ENCODE assay signal across 18 mouse cellular contexts in the genomic region with DNA sequence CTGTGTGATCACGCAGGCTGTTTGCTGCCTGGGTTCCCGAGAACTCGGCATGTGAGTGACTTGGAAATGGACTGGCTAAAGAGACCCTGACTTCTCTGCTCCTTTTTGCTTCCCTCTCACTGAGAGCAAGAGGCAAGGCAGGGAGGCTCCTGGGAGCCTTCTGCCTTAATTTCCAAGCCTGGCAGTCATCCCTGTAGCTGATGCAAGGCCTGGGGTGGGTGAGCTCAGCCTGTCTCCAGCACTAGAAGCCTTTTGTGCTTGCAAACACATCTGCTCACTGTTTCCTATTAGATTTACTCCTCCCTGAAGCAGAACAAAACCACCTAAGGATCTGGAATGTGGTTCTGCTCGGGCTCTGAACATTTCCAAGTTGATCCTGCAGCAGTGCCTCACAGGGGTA. TPM values are rescaled to one million over a fixed set of nuclear protein-coding genes. Genes with fewer than 3 reads are reported as not detected.
DNase-seq lines count a peak whose midpoint lies in the region; ATAC-seq and TF ChIP-seq lines count a peak whose summit lies in the region.
"Had no signal": no experiment of that assay in that cellular context is flagged by ENCODE, and none has a peak within 500 bp of the region (broad histone marks: within the 10 kb centered on the region; RNA-seq: fewer than 3 reads in every experiment).

No protein-coding gene starts in this region.

- peak; percentile 66 for DNase-seq in gastrocnemius, adult 2 months
- no peak for DNase-seq in gastrocnemius, postnatal 10 days
- DNase-seq in stomach, postnatal 0 days (ENCODE audit: low spot score), result no peak
- peak; percentile 57 for DNase-seq in embryonic facial prominence, embryonic 14.5 days (ENCODE audit: low spot score)
- DNase-seq in spleen, postnatal 4 days (ENCODE audit: low spot score in 2 of 2), result no peak
- DNase-seq in embryo, embryonic 11 days, result no peak
- DNase-seq: cerebellum, adult 9-11 months; forebrain, postnatal 0 days; heart, postnatal 36 days; kidney, adult 8-10 months; lung, postnatal 36 days; thymus, postnatal 36 days had no signal

- H3K36me3 ChIP-seq in stomach, embryonic 16.5 days (ENCODE audit: control insufficient read depth, insufficient read depth, low read length), result no peaks in the 10 kb centered on the region
- no peaks in the 10 kb centered on the region for H3K36me3 ChIP-seq in stomach, postnatal 0 days (ENCODE audit: control insufficient read depth, insufficient read depth, low read length)
- no peaks in the 10 kb centered on the region for H3K36me3 ChIP-seq in embryonic facial prominence, embryonic 14.5 days (ENCODE audit: control insufficient read depth, insufficient read depth, low read length)
- H3K36me3 ChIP-seq: midbrain, embryonic 13.5 days; neural tube, embryonic 13.5 days had no signal

- no peak overlapping the region for H3K4me3 ChIP-seq in gastrocnemius, adult 2 months
- no peak overlapping the region for H3K4me3 ChIP-seq in stomach, embryonic 16.5 days (replicated peaks; ENCODE audit: low read length)
- H3K4me3 ChIP-seq in stomach, postnatal 0 days (ENCODE audit: low read depth, low read length), result no peak overlapping the region
- no peak overlapping the region for H3K4me3 ChIP-seq in embryonic facial prominence, embryonic 14.5 days (ENCODE audit: low read depth, low read length)
- H3K4me3 ChIP-seq: midbrain, embryonic 13.5 days; neural tube, embryonic 13.5 days had no signal

- peak overlapping the region; percentile 74 for H3K27ac ChIP-seq in gastrocnemius, adult 2 months
- H3K27ac ChIP-seq in stomach, embryonic 16.5 days (ENCODE audit: low read length), result no peak overlapping the region
- no peak overlapping the region for H3K27ac ChIP-seq in stomach, postnatal 0 days (replicated peaks)
- peak overlapping the region; percentile 76 for H3K27ac ChIP-seq in embryonic facial prominence, embryonic 14.5 days (replicated peaks; ENCODE audit: low read depth, low read length)
- H3K27ac ChIP-seq: liver, embryonic 14.5 days; midbrain, embryonic 13.5 days; neural tube, embryonic 13.5 days had no signal

- peak overlapping the region; percentile 26; the same call in 1 of the 2 replicates for H3K9ac ChIP-seq in stomach, embryonic 16.5 days (ENCODE audit: low read length)
- H3K9ac ChIP-seq in stomach, postnatal 0 days (ENCODE audit: low read length), result no peak overlapping the region
- H3K9ac ChIP-seq in embryonic facial prominence, embryonic 14.5 days (ENCODE audit: low read depth, low read length), result no peak overlapping the region
- H3K9ac ChIP-seq: forebrain, postnatal 0 days; liver, embryonic 14.5 days; midbrain, embryonic 13.5 days; neural tube, embryonic 13.5 days had no signal

- H3K27me3 ChIP-seq in stomach, embryonic 16.5 days (ENCODE audit: control insufficient read depth, insufficient read depth, low read length), result no peaks in the 10 kb centered on the region
- H3K27me3 ChIP-seq in stomach, postnatal 0 days (ENCODE audit: control insufficient read depth, insufficient read depth, low read length), result no peaks in the 10 kb centered on the region
- no peaks in the 10 kb centered on the region for H3K27me3 ChIP-seq in embryonic facial prominence, embryonic 14.5 days (replicated peaks; ENCODE audit: control insufficient read depth, insufficient read depth, low read length)
- H3K27me3 ChIP-seq: midbrain, embryonic 13.5 days; neural tube, embryonic 13.5 days had no signal

- no peak overlapping the region for H3K4me2 ChIP-seq in stomach, embryonic 16.5 days (ENCODE audit: low read depth, low read length)
- no peak overlapping the region for H3K4me2 ChIP-seq in stomach, postnatal 0 days (replicated peaks; ENCODE audit: low read depth)
- H3K4me2 ChIP-seq in embryonic facial prominence, embryonic 14.5 days (ENCODE audit: low read depth, low read length), result no peak overlapping the region
- H3K4me2 ChIP-seq: midbrain, embryonic 13.5 days; neural tube, embryonic 13.5 days had no signal

- H3K9me3 ChIP-seq in stomach, embryonic 16.5 days (replicated peaks; ENCODE audit: control insufficient read depth, low read length), result no peaks in the 10 kb centered on the region
- no peaks in the 10 kb centered on the region for H3K9me3 ChIP-seq in stomach, postnatal 0 days (ENCODE audit: control insufficient read depth, low read length)
- H3K9me3 ChIP-seq in embryonic facial prominence, embryonic 14.5 days (ENCODE audit: control insufficient read depth, low read length), result no peaks in the 10 kb centered on the region
- H3K9me3 ChIP-seq: midbrain, embryonic 13.5 days; neural tube, embryonic 13.5 days had no signal

- WGBS in stomach, embryonic 16.5 days, result 85% methylated on average over 4 of the region's 4 CpGs
- 80% methylated on average over 4 of the region's 4 CpGs for WGBS in stomach, postnatal 0 days
- 58% methylated on average over 4 of the region's 4 CpGs for WGBS in embryonic facial prominence, embryonic 14.5 days

- no peak for ATAC-seq in stomach, embryonic 16.5 days (ENCODE audit: insufficient read depth, low FRiP score)
- no peak for ATAC-seq in stomach, postnatal 0 days (ENCODE audit: low FRiP score, low TSS enrichment)
- ATAC-seq in embryonic facial prominence, embryonic 14.5 days (ENCODE audit: low read depth), result no peak
- ATAC-seq in activated CD4-positive, CD25-positive, alpha-beta regulatory T cell, adult 4 months, result no peak
- ATAC-seq: forebrain, postnatal 0 days; midbrain, embryonic 13.5 days had no signal

- H3K4me1 ChIP-seq in stomach, embryonic 16.5 days (ENCODE audit: control insufficient read depth, insufficient read depth, low read length), result peaks cover 25% of the 10 kb centered on the region
- peaks cover 10% of the 10 kb centered on the region; the same call in 1 of the 2 replicates for H3K4me1 ChIP-seq in stomach, postnatal 0 days (replicated peaks; ENCODE audit: control insufficient read depth, insufficient read depth)
- H3K4me1 ChIP-seq in embryonic facial prominence, embryonic 14.5 days (ENCODE audit: control insufficient read depth, insufficient read depth, low read length), result peaks cover 32% of the 10 kb centered on the region

- no peak for TF ChIP-seq CTCF in gastrocnemius, adult 2 months (IDR thresholded peaks at IDR 0.05)
- TF ChIP-seq CTCF in stomach, postnatal 0 days (IDR thresholded peaks at IDR 0.05; ENCODE audit: low read depth), result no peak

- no peak for TF ChIP-seq EP300 in stomach, postnatal 0 days (optimal IDR thresholded peaks at IDR 0.05)

- intact Hi-C loops in gastrocnemius, adult 2 months (cut with DNase I), result no loop called here

RNA-seq across cellular contexts. Expression of gene Sh2d6, which starts 12.9 kb away (rescaled TPM):
- total RNA-seq in gastrocnemius, adult 2 months (2021), result under 1 TPM; 0.59 to 0.99 TPM
- total RNA-seq in gastrocnemius, postnatal 10 days (2021), result under 1 TPM; 0.54 to 0.79 TPM
- polyA plus RNA-seq in stomach, embryonic 16.5 days (2015; fragmentation: Nextera tagmentation; extraction: Ambion mirVana), result 0.21 and 0.24 TPM in 2 replicates
- polyA plus RNA-seq in stomach, postnatal 0 days (2015; fragmentation: Nextera tagmentation; extraction: Ambion mirVana), result 0.12 and 0.21 TPM in 2 replicates
- polyA plus RNA-seq in embryonic facial prominence, embryonic 14.5 days (2014; fragmentation: Nextera tagmentation; extraction: Ambion mirVana), result not detected in 2 replicates
- polyA plus RNA-seq in activated CD4-positive, CD25-positive, alpha-beta regulatory T cell, adult 4 months (2017; shearing (Covaris generic)), result not detected
- total RNA-seq: heart, adult 8-10 months had no signal
- polyA plus RNA-seq: liver, embryonic 14.5 days had no signal

RNA-seq across cellular contexts. Expression of gene Capg, which starts 35.6 kb away (rescaled TPM):
- total RNA-seq in gastrocnemius, adult 2 months (2021), result 1 to 10 TPM; 6.8 to 9.7 TPM
- total RNA-seq in gastrocnemius, postnatal 10 days (2021), result 10 to 100 TPM; 12.4 to 19.1 TPM
- 142 and 180 TPM in 2 replicates for polyA plus RNA-seq in stomach, embryonic 16.5 days (2015; fragmentation: Nextera tagmentation; extraction: Ambion mirVana)
- 120 and 130 TPM in 2 replicates for polyA plus RNA-seq in stomach, postnatal 0 days (2015; fragmentation: Nextera tagmentation; extraction: Ambion mirVana)
- polyA plus RNA-seq in embryonic facial prominence, embryonic 14.5 days (2014; fragmentation: Nextera tagmentation; extraction: Ambion mirVana), result 70.8 and 75.9 TPM in 2 replicates
- polyA plus RNA-seq in activated CD4-positive, CD25-positive, alpha-beta regulatory T cell, adult 4 months (2017; shearing (Covaris generic)), result 100 to 1,000 TPM; 595 to 746 TPM

Comparison
In these comparisons a context has a peak if more than half of its experiments do, and no peak if none do; other contexts are left out.
1. DNase-seq: peak in gastrocnemius, adult 2 months (single experiment) and embryonic facial prominence, embryonic 14.5 days (single experiment); none in gastrocnemius, postnatal 10 days (single experiment), stomach, postnatal 0 days (single experiment), spleen, postnatal 4 days (0 of 2) and embryo, embryonic 11 days (single experiment).
2. H3K27ac ChIP-seq: peak in gastrocnemius, adult 2 months (single experiment) and embryonic facial prominence, embryonic 14.5 days (single experiment); none in stomach, embryonic 16.5 days (single experiment) and stomach, postnatal 0 days (single experiment).